Mouse (Mus musculus) myocyte (in vitro differentiated cells): ENCODE measurements around the gene Arid3b. TPM values are rescaled to one million over a fixed set of nuclear protein-coding genes. Genes with fewer than 3 reads are reported as not detected.

Experiments
- H3K27me3 ChIP-seq: one replicate; pipeline ENCODE4 v1.6.1; 2011; ENCODE audit not compliant: control insufficient read depth, insufficient read depth, insufficient read length
- H3K36me3 ChIP-seq: one replicate; pipeline ENCODE4 v1.6.1; 2011; ENCODE audit not compliant: control insufficient read depth, insufficient read depth
- H3K4me2 ChIP-seq: one replicate; pipeline ENCODE4 v1.6.1; 2011; ENCODE audit warnings: low read depth, control low read depth
- H3K4me3 ChIP-seq: one replicate; pipeline ENCODE4 v1.5.1; 2011; ENCODE audit warnings: mild to moderate bottlenecking, control low read depth, moderate library complexity
- H3K79me2 ChIP-seq: one replicate; pipeline ENCODE4 v1.6.1; 2011; ENCODE audit not compliant: control insufficient read depth, insufficient read depth
- H3ac ChIP-seq: one replicate; pipeline ENCODE4 v1.6.1; 2011; ENCODE audit not compliant: control insufficient read depth, insufficient read length
- CEBPB ChIP-seq: IDR thresholded peaks from 2 replicates; pipeline ENCODE4 v1.6.1; 2011; ENCODE audit warnings: mild to moderate bottlenecking, moderate library complexity; ENCODE audit not compliant: poor library complexity, insufficient read depth, severe bottlenecking
- E2F4 ChIP-seq: IDR thresholded peaks from one replicate; pipeline ENCODE4 v1.6.1; 2011; ENCODE audit warnings: mild to moderate bottlenecking, control low read depth, moderate library complexity; ENCODE audit not compliant: insufficient read depth
- MAX ChIP-seq: IDR thresholded peaks from one replicate; pipeline ENCODE4 v1.6.1; 2011; ENCODE audit warnings: low read depth, mild to moderate bottlenecking, control low read depth
- MYOD1 ChIP-seq, 3 experiments: IDR thresholded peaks; one replicate each; pipeline ENCODE4 v1.6.1; 2011; ENCODE audit warnings: control low read depth in 2 of 3, low read depth in 2 of 3, mild to moderate bottlenecking in 2 of 3, moderate library complexity in 1 of 3; ENCODE audit not compliant: insufficient read length in 2 of 3, control insufficient read depth in 1 of 3
- MYOG ChIP-seq, 3 experiments: IDR thresholded peaks; one replicate each; pipeline ENCODE4 v1.6.1; 2011; ENCODE audit warnings: control low read depth in 2 of 3, low read depth in 2 of 3, mild to moderate bottlenecking in 2 of 3; ENCODE audit not compliant: insufficient read length in 2 of 3, control insufficient read depth in 1 of 3, insufficient read depth in 1 of 3
- POLR2A ChIP-seq: IDR thresholded peaks from one replicate; pipeline ENCODE4 v1.6.1; 2011; ENCODE audit warnings: low read depth, mild to moderate bottlenecking, control low read depth, moderate library complexity; ENCODE audit not compliant: insufficient read length
- POLR2AphosphoS2 ChIP-seq: IDR thresholded peaks from one replicate; pipeline ENCODE4 v1.6.1; 2011; ENCODE audit warnings: low read depth, control low read depth; ENCODE audit not compliant: insufficient read length
- REST ChIP-seq: IDR thresholded peaks from one replicate; pipeline ENCODE4 v1.6.1; 2011; ENCODE audit warnings: mild to moderate bottlenecking, control low read depth, moderate library complexity; ENCODE audit not compliant: insufficient read depth, insufficient read length
- SRF ChIP-seq: IDR thresholded peaks from one replicate; pipeline ENCODE4 v1.6.1; 2011; ENCODE audit warnings: low read depth; ENCODE audit not compliant: control insufficient read depth, insufficient read length
- TCF12 ChIP-seq: IDR thresholded peaks from one replicate; pipeline ENCODE4 v1.6.1; 2011; ENCODE audit warnings: mild to moderate bottlenecking, control low read depth; ENCODE audit not compliant: poor library complexity, insufficient read depth, severe bottlenecking
- TCF3 ChIP-seq: IDR thresholded peaks from one replicate; pipeline ENCODE4 v1.6.1; 2011; ENCODE audit warnings: low read depth, control low read depth; ENCODE audit not compliant: insufficient read length
- USF1 ChIP-seq: IDR thresholded peaks from one replicate; pipeline ENCODE4 v1.6.1; 2011; ENCODE audit warnings: low read depth, mild to moderate bottlenecking, control low read depth, moderate library complexity
- polyA plus RNA-seq: library from polyadenylated mRNA; unstranded; fragments of >200 nt; fragmentation: generic; extraction: Trizol; gene quantifications from one replicate; pipeline ENCODE4 v1.2.1, GENCODE M21; 2012; ENCODE audit warnings: missing spikeins

Arid3b gene
- polyA plus RNA-seq, 1 experiment = 1.5 TPM

DNA sequence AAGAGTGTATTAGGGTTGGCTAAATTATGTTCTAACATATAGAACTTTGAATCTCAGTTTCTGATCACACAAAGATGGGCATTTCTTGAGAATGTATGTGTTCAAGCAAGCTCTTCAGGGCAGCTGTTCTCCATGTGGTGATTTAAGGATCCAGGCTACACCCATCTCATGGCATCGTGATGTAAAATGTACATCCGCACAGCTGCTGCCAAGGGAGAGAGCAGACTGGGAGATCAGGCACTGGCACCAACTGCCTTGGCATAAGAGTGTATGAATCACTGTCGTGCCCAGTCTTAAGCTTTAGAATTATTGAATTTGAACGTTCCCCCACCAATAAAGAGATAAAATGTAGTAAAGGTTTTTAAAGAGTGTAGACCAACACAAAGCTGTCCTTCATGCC lies 30.6 kb upstream of the Arid3b start:
- Histone ChIP-seq H3K79me2 (no peaks in the 10 kb centered on the region), H3K4me3 (no peak overlapping the region), H3K4me2 (peak overlapping the region; percentile 5), H3ac (no peak overlapping the region), H3K36me3 (no peaks in the 10 kb centered on the region), H3K27me3 (no peaks in the 10 kb centered on the region)
- TF ChIP-seq MAX (no peak), POLR2AphosphoS2 (no peak), MYOD1 (IDR thresholded peaks at IDR 0.05; ENCODE audit: control insufficient read depth in 1 of 3, insufficient read length in 2 of 3, low read depth in 2 of 3) (peak in 2 of 3 experiments; percentile 15 to 47), MYOG (IDR thresholded peaks at IDR 0.05; ENCODE audit: control insufficient read depth in 1 of 3, insufficient read depth in 1 of 3, insufficient read length in 2 of 3, low read depth in 2 of 3) (peak in 1 of 3 experiments; percentile 27)

DNA sequence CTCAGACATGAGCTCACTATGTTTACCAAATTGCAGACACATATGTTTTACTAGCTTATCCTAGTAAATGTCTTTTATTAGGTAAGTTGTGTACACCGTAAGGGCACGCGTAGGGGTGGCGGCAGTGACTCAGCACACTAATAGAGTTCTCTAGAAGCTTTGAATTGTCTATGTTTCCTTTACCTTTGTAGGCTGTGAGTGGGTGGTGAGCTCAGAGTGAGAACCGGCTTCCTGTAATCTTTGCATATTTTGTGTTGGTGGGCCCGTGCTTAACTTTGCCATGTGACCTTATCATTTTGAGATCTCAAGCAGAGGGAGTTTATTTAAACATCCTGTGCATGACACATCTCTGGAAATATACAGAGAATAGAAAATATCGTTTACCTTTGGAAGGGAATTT lies 29.9 kb upstream of the Arid3b start:
- TF ChIP-seq MAX = no peak
- TF ChIP-seq REST = no peak
- TF ChIP-seq CEBPB = no peak
- no peak for TF ChIP-seq POLR2A
- Histone ChIP-seq H3K4me2 (no peak overlapping the region), H3K27me3 (no peaks in the 10 kb centered on the region), H3K79me2 (no peaks in the 10 kb centered on the region), H3K4me3 (no peak overlapping the region), H3K36me3 (no peaks in the 10 kb centered on the region), H3ac (no peak overlapping the region)

- no peak for TF ChIP-seq E2F4
- TF ChIP-seq REST = no peak
- TF ChIP-seq TCF3 = no peak
- TF ChIP-seq USF1 = no peak
- no peak for TF ChIP-seq POLR2AphosphoS2
- TF ChIP-seq MAX = no peak
- TF ChIP-seq SRF = no peak
- H3K4me3 ChIP-seq = no peak overlapping the region
- H3K4me2 ChIP-seq = no peak overlapping the region
- H3K79me2 ChIP-seq = no peaks in the 10 kb centered on the region
- H3K36me3 ChIP-seq = no peaks in the 10 kb centered on the region
- no peak overlapping the region for H3ac ChIP-seq
- H3K27me3 ChIP-seq = peaks cover 9% of the 10 kb centered on the region
Observed at GRCm38 (mm10) chr9:57864336-57864735, 27.7 kb upstream of the Arid3b start.

- Histone ChIP-seq H3ac (no peak overlapping the region), H3K36me3 (no peaks in the 10 kb centered on the region), H3K4me3 (no peak overlapping the region), H3K79me2 (no peaks in the 10 kb centered on the region), H3K4me2 (no peak overlapping the region), H3K27me3 (peaks cover 9% of the 10 kb centered on the region)
- TF ChIP-seq REST (no peak), SRF (no peak), MAX (no peak), CEBPB (no peak), MYOG (IDR thresholded peaks at IDR 0.05; ENCODE audit: control insufficient read depth in 1 of 3, insufficient read depth in 1 of 3, insufficient read length in 2 of 3, low read depth in 2 of 3) (no peak), POLR2AphosphoS2 (no peak), E2F4 (no peak), TCF3 (no peak), USF1 (no peak), TCF12 (no peak), POLR2A (no peak), MYOD1 (IDR thresholded peaks at IDR 0.05; ENCODE audit: control insufficient read depth in 1 of 3, insufficient read length in 2 of 3, low read depth in 2 of 3) (no peak)
Observed at GRCm38 (mm10) chr9:57861951-57862471, 25.4 kb upstream of the Arid3b start.

DNA sequence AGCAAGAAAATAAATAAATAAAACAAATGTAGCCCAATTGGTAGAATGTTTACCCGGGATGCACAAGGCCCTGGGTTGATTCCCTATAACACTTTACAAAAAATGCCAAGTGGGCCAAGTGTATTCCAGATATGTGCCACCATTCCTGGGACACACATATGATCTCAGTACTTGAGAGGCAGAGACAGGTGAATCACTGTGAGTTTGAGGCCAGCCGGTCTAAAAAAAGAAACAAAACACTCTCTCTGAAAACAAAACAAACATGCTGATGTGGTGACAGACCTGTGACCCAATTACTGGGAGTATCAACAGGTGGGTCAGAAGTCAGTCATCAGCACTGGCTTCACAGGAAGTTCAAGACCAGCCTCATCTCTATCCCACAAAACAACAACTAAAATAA lies 19.9 kb upstream of the Arid3b start:
- TF ChIP-seq MYOD1 (IDR thresholded peaks at IDR 0.05; ENCODE audit: control insufficient read depth in 1 of 3, insufficient read length in 2 of 3, low read depth in 2 of 3) (peak; percentile 44 to 75 (median 64)), USF1 (no peak)
- Histone ChIP-seq H3K4me2 (no peak overlapping the region), H3ac (no peak overlapping the region), H3K27me3 (peaks cover 9% of the 10 kb centered on the region), H3K79me2 (no peaks in the 10 kb centered on the region), H3K36me3 (no peaks in the 10 kb centered on the region), H3K4me3 (no peak overlapping the region)

DNA sequence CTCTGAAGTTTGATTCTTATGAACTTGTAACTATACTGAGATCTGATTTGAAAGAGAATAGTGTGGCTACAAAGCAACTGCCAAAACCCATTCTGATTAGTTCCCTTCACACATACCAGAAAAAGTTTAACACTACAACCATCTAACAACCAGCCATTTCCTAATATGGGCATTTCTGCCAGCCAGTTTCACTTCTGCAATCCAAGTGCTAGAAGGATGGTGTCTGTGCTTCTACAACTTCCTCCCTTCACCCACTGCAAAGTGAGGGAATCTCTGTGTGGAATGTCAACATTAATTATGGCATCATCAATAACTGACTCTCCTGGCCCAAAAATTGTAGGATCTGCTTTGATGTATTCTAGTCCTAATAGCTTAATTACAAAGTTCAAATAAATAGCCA lies 17.7 kb upstream of the Arid3b start:
- no peaks in the 10 kb centered on the region for H3K27me3 ChIP-seq
- H3K4me3 ChIP-seq = no peak overlapping the region
- no peak for TF ChIP-seq E2F4
- TF ChIP-seq SRF = peak; percentile 90
- H3K4me2 ChIP-seq = no peak overlapping the region
- no peak overlapping the region for H3ac ChIP-seq
- no peaks in the 10 kb centered on the region for H3K36me3 ChIP-seq
- no peaks in the 10 kb centered on the region for H3K79me2 ChIP-seq
